Mouse (Mus musculus) thymus, postnatal 4 days (tissue): ENCODE measurements around the gene Slc8b1.

Experiments used
- DNase-seq: peaks from one replicate; pipeline ENCODE4 v3.0.0; 2021

The Slc8b1 gene

GRCm38 (mm10) chr5:120568964-120569363, 58.0 kb downstream of the Slc8b1 start:
- no peak for DNase-seq

- no peak for DNase-seq
These were observed 58.8 kb downstream of the Slc8b1 start for GRCm38 (mm10) chr5:120569791-120570190.

GRCm38 (mm10) chr5:120570289-120570897, 59.4 kb downstream of the Slc8b1 start:
- no peak for DNase-seq

GRCm38 (mm10) chr5:120571056-120571740, 60.2 kb downstream of the Slc8b1 start:
- DNase-seq: no peak

GRCm38 (mm10) chr5:120574469-120575063, 63.6 kb downstream of the Slc8b1 start:
- no peak for DNase-seq

GRCm38 (mm10) chr5:120576781-120577301, 65.9 kb downstream of the Slc8b1 start:
- DNase-seq: peak; percentile 77

GRCm38 (mm10) chr5:120577935-120578441, 67.0 kb downstream of the Slc8b1 start:
- DNase-seq: peak; percentile 86

GRCm38 (mm10) chr5:120578504-120579081, 67.6 kb downstream of the Slc8b1 start:
- DNase-seq: peak; percentile 79

GRCm38 (mm10) chr5:120579211-120579897, 68.4 kb downstream of the Slc8b1 start:
- DNase-seq: peak; percentile 70

- DNase-seq: peak; percentile 66
These were observed 69.1 kb downstream of the Slc8b1 start for GRCm38 (mm10) chr5:120579898-120580626.

- DNase-seq: no peak
These were observed 71.0 kb downstream of the Slc8b1 start for GRCm38 (mm10) chr5:120582002-120582401.

- no peak for DNase-seq
These were observed 72.5 kb downstream of the Slc8b1 start for GRCm38 (mm10) chr5:120583511-120583910.
